In the genomic region with DNA sequence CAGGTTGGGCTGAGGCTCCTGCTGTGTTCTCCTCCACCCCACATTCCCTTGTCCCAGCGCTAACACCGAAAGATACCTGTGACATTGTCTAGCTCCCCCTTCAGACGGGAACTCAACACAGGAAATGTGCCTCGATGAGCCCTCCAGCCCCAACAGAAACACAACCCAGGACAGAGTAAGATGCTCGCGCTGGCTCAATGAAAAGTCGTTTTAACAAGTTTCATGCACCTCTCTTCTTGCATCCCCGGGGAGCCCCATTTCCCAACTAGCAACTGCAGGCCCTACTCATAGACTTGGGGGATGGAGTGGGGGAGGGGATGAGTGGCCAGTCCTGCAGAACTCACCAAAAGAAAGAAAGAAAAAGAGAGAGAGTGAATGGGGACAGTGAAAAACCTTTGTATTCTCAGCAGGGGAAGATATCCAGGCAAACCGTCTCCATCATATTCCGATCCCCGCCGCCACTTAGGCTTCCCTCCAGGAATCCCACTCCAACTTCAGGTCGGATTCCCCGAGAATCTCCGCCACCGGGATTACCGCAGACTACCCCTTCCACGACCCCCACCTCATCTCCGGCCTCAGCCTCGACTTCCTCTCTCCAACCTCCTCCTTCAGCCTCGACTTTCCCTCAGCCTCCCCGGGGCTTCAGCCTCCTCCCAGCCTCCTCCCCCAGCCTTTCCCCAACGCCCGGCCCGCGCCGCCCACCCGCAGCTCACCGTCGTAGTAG, we compare ENCODE assay signal across 8 mouse cellular contexts. TPM values are rescaled to one million over a fixed set of nuclear protein-coding genes. Genes with fewer than 3 reads are reported as not detected.
DNase-seq lines count a peak whose midpoint lies in the region; ATAC-seq lines count a peak whose summit lies in the region.

No protein-coding gene starts in this region.

- H3K4me2 ChIP-seq in hindbrain, embryonic 13.5 days: peak overlapping the region; percentile 77
- peak overlapping the region; percentile 84 for H3K4me2 ChIP-seq in liver, embryonic 13.5 days

- peak overlapping the region; percentile 96 for H3K27ac ChIP-seq in embryonic facial prominence, embryonic 10.5 days (replicated peaks)
- peak overlapping the region; percentile 84 for H3K27ac ChIP-seq in hindbrain, embryonic 13.5 days
- peak overlapping the region; percentile 84 for H3K27ac ChIP-seq in liver, embryonic 13.5 days

- peak; percentile 92 for DNase-seq in heart, adult 11 months
- DNase-seq in heart, postnatal 14 days: no peak
- DNase-seq in T-cell, adult 2 months (ENCODE audit: low spot score): peak; percentile 37
- peak; percentile 54 for DNase-seq in embryonic facial prominence, embryonic 10.5 days (ENCODE audit: low spot score)
- peak; percentile 29 for DNase-seq in liver, embryonic 13.5 days
- peak; percentile 42 for DNase-seq in retina, embryonic 14.5 days (ENCODE audit: low spot score)
- no peak for DNase-seq in ovary, adult 18-20 months (ENCODE audit: low spot score)

- intact Hi-C loops in heart, postnatal 14 days (cut with DNase I): loop anchor here (2.0 kb wide), 1 partner anchor 25 kb away; no protein-coding TSS in a partner anchor

- ATAC-seq in hindbrain, embryonic 13.5 days (ENCODE audit: low FRiP score): peak; percentile 29
- no peak for ATAC-seq in liver, embryonic 13.5 days (ENCODE audit: low read depth)

- no peaks in the 10 kb centered on the region for H3K9me3 ChIP-seq in embryonic facial prominence, embryonic 10.5 days
- no peaks in the 10 kb centered on the region for H3K9me3 ChIP-seq in hindbrain, embryonic 13.5 days
- H3K9me3 ChIP-seq in liver, embryonic 13.5 days (replicated peaks): no peaks in the 10 kb centered on the region

- WGBS in embryonic facial prominence, embryonic 10.5 days: under 1% methylated on average over 30 of the region's 30 CpGs
- under 1% methylated on average over 28 of the region's 30 CpGs for WGBS in hindbrain, embryonic 13.5 days
- under 1% methylated on average over 30 of the region's 30 CpGs for WGBS in liver, embryonic 13.5 days (ENCODE audit: insufficient replicate concordance)

- H3K36me3 ChIP-seq in embryonic facial prominence, embryonic 10.5 days (replicated peaks): peaks cover 40% of the 10 kb centered on the region
- H3K36me3 ChIP-seq in hindbrain, embryonic 13.5 days: peaks cover 20% of the 10 kb centered on the region
- peaks cover 28% of the 10 kb centered on the region for H3K36me3 ChIP-seq in liver, embryonic 13.5 days

- H3K4me3 ChIP-seq in embryonic facial prominence, embryonic 10.5 days: peak overlapping the region; percentile 96
- H3K4me3 ChIP-seq in hindbrain, embryonic 13.5 days: peak overlapping the region; percentile 77
- peak overlapping the region; percentile 74 for H3K4me3 ChIP-seq in liver, embryonic 13.5 days (replicated peaks)

- H3K9ac ChIP-seq in hindbrain, embryonic 13.5 days: peak overlapping the region; percentile 87
- H3K9ac ChIP-seq in liver, embryonic 13.5 days: peak overlapping the region; percentile 91

- peaks cover 26% of the 10 kb centered on the region for H3K4me1 ChIP-seq in embryonic facial prominence, embryonic 10.5 days
- peaks cover 20% of the 10 kb centered on the region for H3K4me1 ChIP-seq in hindbrain, embryonic 13.5 days (replicated peaks)
- H3K4me1 ChIP-seq in liver, embryonic 13.5 days (replicated peaks): peaks cover 48% of the 10 kb centered on the region

- no peaks in the 10 kb centered on the region for H3K27me3 ChIP-seq in embryonic facial prominence, embryonic 10.5 days (replicated peaks; ENCODE audit: low read depth, poor library complexity, severe bottlenecking)
- no peaks in the 10 kb centered on the region for H3K27me3 ChIP-seq in hindbrain, embryonic 13.5 days
- no peaks in the 10 kb centered on the region for H3K27me3 ChIP-seq in liver, embryonic 13.5 days

RNA-seq across cellular contexts. Expression of gene Hdac1, which starts 0.5 kb away (rescaled TPM):
- total RNA-seq in heart, postnatal 14 days (2021): 10 to 100 TPM; 23.9 to 24.2 TPM
- 302 and 304 TPM in 2 replicates for polyA plus RNA-seq in embryonic facial prominence, embryonic 10.5 days (2016; fragmentation: Nextera tagmentation; extraction: Ambion mirVana)
- 111 and 113 TPM in 2 replicates for polyA plus RNA-seq in hindbrain, embryonic 13.5 days (2015; fragmentation: Nextera tagmentation; extraction: Ambion mirVana)
- polyA plus RNA-seq in liver, embryonic 13.5 days (2015; fragmentation: Nextera tagmentation; extraction: Ambion mirVana): 121 and 128 TPM in 2 replicates

RNA-seq across cellular contexts. Expression of gene Marcksl1, which starts 28.6 kb away (rescaled TPM):
- total RNA-seq in heart, postnatal 14 days (2021): 10 to 100 TPM; 13.6 to 23.8 TPM
- polyA plus RNA-seq in embryonic facial prominence, embryonic 10.5 days (2016; fragmentation: Nextera tagmentation; extraction: Ambion mirVana): 1,428 and 1,442 TPM in 2 replicates
- 1,788 and 1,829 TPM in 2 replicates for polyA plus RNA-seq in hindbrain, embryonic 13.5 days (2015; fragmentation: Nextera tagmentation; extraction: Ambion mirVana)
- polyA plus RNA-seq in liver, embryonic 13.5 days (2015; fragmentation: Nextera tagmentation; extraction: Ambion mirVana): 82.7 and 85.9 TPM in 2 replicates

RNA-seq across cellular contexts. Expression of gene Lck, which starts 31.4 kb away (rescaled TPM):
- 10 to 100 TPM in 1 of 2 experiments, 1 to 10 TPM in 1; 1.4 to 20.4 TPM for total RNA-seq in heart, postnatal 14 days (2021)
- polyA plus RNA-seq in embryonic facial prominence, embryonic 10.5 days (2016; fragmentation: Nextera tagmentation; extraction: Ambion mirVana): 9.3 and 12.6 TPM in 2 replicates
- polyA plus RNA-seq in hindbrain, embryonic 13.5 days (2015; fragmentation: Nextera tagmentation; extraction: Ambion mirVana): 7.6 and 11.1 TPM in 2 replicates
- 3.5 and 3.8 TPM in 2 replicates for polyA plus RNA-seq in liver, embryonic 13.5 days (2015; fragmentation: Nextera tagmentation; extraction: Ambion mirVana)

RNA-seq across cellular contexts. Expression of gene Fam167b, which starts 36.3 kb away (rescaled TPM):
- under 1 TPM; 0.53 to 0.83 TPM for total RNA-seq in heart, postnatal 14 days (2021)
- polyA plus RNA-seq in embryonic facial prominence, embryonic 10.5 days (2016; fragmentation: Nextera tagmentation; extraction: Ambion mirVana): 1.9 and 2.0 TPM in 2 replicates
- polyA plus RNA-seq in hindbrain, embryonic 13.5 days (2015; fragmentation: Nextera tagmentation; extraction: Ambion mirVana): 0.80 and 0.87 TPM in 2 replicates
- polyA plus RNA-seq in liver, embryonic 13.5 days (2015; fragmentation: Nextera tagmentation; extraction: Ambion mirVana): 6.6 and 6.9 TPM in 2 replicates

RNA-seq across cellular contexts. Expression of gene Fam229a, which starts 51.0 kb away (rescaled TPM):
- not detected for total RNA-seq in heart, postnatal 14 days (2021)
- not detected in 2 replicates for polyA plus RNA-seq in embryonic facial prominence, embryonic 10.5 days (2016; fragmentation: Nextera tagmentation; extraction: Ambion mirVana)
- polyA plus RNA-seq in hindbrain, embryonic 13.5 days (2015; fragmentation: Nextera tagmentation; extraction: Ambion mirVana): 0.36 TPM in 1 of 2 replicates, not detected in the other
- polyA plus RNA-seq in liver, embryonic 13.5 days (2015; fragmentation: Nextera tagmentation; extraction: Ambion mirVana): 0.21 and 0.44 TPM in 2 replicates

Comparison
In these comparisons a context has a peak if more than half of its experiments do, and no peak if none do; other contexts are left out.
1. DNase-seq: peak in heart, adult 11 months (single experiment), T-cell, adult 2 months (single experiment), embryonic facial prominence, embryonic 10.5 days (single experiment), liver, embryonic 13.5 days (single experiment) and retina, embryonic 14.5 days (single experiment); none in heart, postnatal 14 days (0 of 2) and ovary, adult 18-20 months (single experiment).
2. RNA of gene Marcksl1, which starts 28.6 kb away (polyA plus RNA-seq): 1,788 to 1,829 TPM in hindbrain, embryonic 13.5 days and 1,428 to 1,442 TPM in embryonic facial prominence, embryonic 10.5 days; 82.7 to 85.9 TPM in liver, embryonic 13.5 days; every median in the first group is over 10 times any median in the second.
3. Peak in every context shown above with its lines, with median percentiles within 50 percentile points of each other: H3K27ac ChIP-seq and H3K4me3 ChIP-seq.